Mouse (Mus musculus) limb, embryonic 15.5 days (tissue): Measurements from ENCODE around the gene BC005624. TPM values are rescaled to one million over a fixed set of nuclear protein-coding genes. Genes with fewer than 3 reads are reported as not detected.

Source experiments
- ATAC-seq: fragments of 200-750 bp; cut with Nextera tagmentation; 2 replicates; pipeline ENCODE4 v1.8.0; 2017; ENCODE audit warnings: low read depth, moderate TSS enrichment; ENCODE audit not compliant: insufficient number of reproducible peaks, low FRiP score, low TSS enrichment
- H3K27ac ChIP-seq: fragments of 300-500 bp; sonication (generic); 2 replicates; pipeline ENCODE4 v1.5.1; 2015; ENCODE audit warnings: moderate library complexity, mild to moderate bottlenecking, inconsistent platforms
- H3K27me3 ChIP-seq: fragments of 300-500 bp; sonication (generic); 2 replicates; pipeline ENCODE4 v1.6.1; 2015; ENCODE audit warnings: inconsistent platforms
- H3K36me3 ChIP-seq: fragments of 300-500 bp; sonication (generic); 2 replicates; pipeline ENCODE4 v1.6.1; 2015; ENCODE audit warnings: inconsistent platforms
- H3K4me1 ChIP-seq: fragments of 300-500 bp; sonication (generic); 2 replicates; pipeline ENCODE4 v1.6.1; 2015; ENCODE audit warnings: inconsistent platforms
- H3K4me2 ChIP-seq: fragments of 300-500 bp; sonication (generic); 2 replicates; pipeline ENCODE4 v1.6.1; 2015; ENCODE audit warnings: mild to moderate bottlenecking, inconsistent platforms
- H3K4me3 ChIP-seq: fragments of 300-500 bp; sonication (generic); 2 replicates; pipeline ENCODE4 v1.5.1; 2015; ENCODE audit warnings: mild to moderate bottlenecking, inconsistent platforms
- H3K9ac ChIP-seq: fragments of 300-500 bp; sonication (generic); 2 replicates; pipeline ENCODE4 v1.6.1; 2015; ENCODE audit warnings: inconsistent platforms
- H3K9me3 ChIP-seq: fragments of 300-500 bp; sonication (generic); 2 replicates; pipeline ENCODE4 v1.6.1; 2016; ENCODE audit warnings: inconsistent platforms
- WGBS: fragments of 180-500 bp; shearing (Covaris S2); methylation state at CpG from one replicate; pipeline ENCODE4 v1.1.7; 2015; 5-methylcytosine and 5-hydroxymethylcytosine counted together
- polyA plus RNA-seq: library from polyadenylated mRNA; unstranded; fragments of >200 nt; fragmentation: Nextera tagmentation; extraction: Ambion mirVana; gene quantifications from 2 replicates; pipeline ENCODE4 v1.2.1, GENCODE M21; 2015

BC005624 gene
- polyA plus RNA-seq, 1 experiment from 2014 or later: 53.5 TPM

- no peak overlapping the region for H3K4me2 ChIP-seq
- H3K27ac ChIP-seq: no peak overlapping the region
- peaks cover 68% of the 10 kb centered on the region for H3K36me3 ChIP-seq
- H3K9me3 ChIP-seq: no peaks in the 10 kb centered on the region
- no peak for ATAC-seq
- H3K4me3 ChIP-seq: no peak overlapping the region
- H3K4me1 ChIP-seq: peaks cover 7% of the 10 kb centered on the region; the same call in 1 of the 2 replicates
- no peak overlapping the region for H3K9ac ChIP-seq
- WGBS: 75% methylated on average over 5 of the region's 5 CpGs
- H3K27me3 ChIP-seq: no peaks in the 10 kb centered on the region
Observed at GRCm38 (mm10) chr2:31006434-31006833, 24.4 kb upstream of the BC005624 start.

- H3K4me2 ChIP-seq: no peak overlapping the region
- H3K27ac ChIP-seq: 0 out of 2 replicates have a peak overlapping the region, but pooled peaks have one; percentile 7
- H3K36me3 ChIP-seq: peaks cover 59% of the 10 kb centered on the region
- H3K27me3 ChIP-seq: no peaks in the 10 kb centered on the region
- no peak overlapping the region for H3K4me3 ChIP-seq
- H3K9ac ChIP-seq: no peak overlapping the region
- no peaks in the 10 kb centered on the region for H3K9me3 ChIP-seq
- ATAC-seq: no peak
- peaks cover 7% of the 10 kb centered on the region; the same call in 1 of the 2 replicates for H3K4me1 ChIP-seq
- 68% methylated on average over 2 of the region's 2 CpGs for WGBS
Observed at GRCm38 (mm10) chr2:31005453-31005852, 23.5 kb upstream of the BC005624 start.

- peaks cover 7% of the 10 kb centered on the region; the same call in 1 of the 2 replicates for H3K4me1 ChIP-seq
- H3K27me3 ChIP-seq: no peaks in the 10 kb centered on the region
- no peak overlapping the region for H3K4me2 ChIP-seq
- no peak overlapping the region for H3K27ac ChIP-seq
- H3K36me3 ChIP-seq: peaks cover 55% of the 10 kb centered on the region
- H3K9me3 ChIP-seq: no peaks in the 10 kb centered on the region
- no peak overlapping the region for H3K9ac ChIP-seq
- H3K4me3 ChIP-seq: no peak overlapping the region
- 91% methylated on average over 10 of the region's 10 CpGs for WGBS
- no peak for ATAC-seq
Observed at GRCm38 (mm10) chr2:31002857-31003256, 20.9 kb upstream of the BC005624 start.

GRCm38 (mm10) chr2:30998443-30999260 lies 16.7 kb upstream of the BC005624 start:
- Histone ChIP-seq H3K4me1 (0 out of 2 replicates have a peak, but pooled peaks cover 2% of the 10 kb centered on the region), H3K27ac (no peak overlapping the region), H3K36me3 (peaks cover 26% of the 10 kb centered on the region), H3K4me3 (no peak overlapping the region), H3K27me3 (no peaks in the 10 kb centered on the region), H3K9me3 (no peaks in the 10 kb centered on the region), H3K4me2 (no peak overlapping the region), H3K9ac (no peak overlapping the region)
- no peak for ATAC-seq
- WGBS: 49% methylated on average over 8 of the region's 8 CpGs

GRCm38 (mm10) chr2:30995432-30995996 lies 13.5 kb upstream of the BC005624 start:
- H3K4me1 ChIP-seq: 0 out of 2 replicates have a peak, but pooled peaks cover 2% of the 10 kb centered on the region
- no peak overlapping the region for H3K4me2 ChIP-seq
- 81% methylated on average over 11 of the region's 11 CpGs for WGBS
- peaks cover 8% of the 10 kb centered on the region for H3K36me3 ChIP-seq
- H3K9me3 ChIP-seq: no peaks in the 10 kb centered on the region
- no peak overlapping the region for H3K27ac ChIP-seq
- ATAC-seq: no peak
- no peak overlapping the region for H3K4me3 ChIP-seq
- no peak overlapping the region for H3K9ac ChIP-seq
- H3K27me3 ChIP-seq: no peaks in the 10 kb centered on the region

GRCm38 (mm10) chr2:30994853-30995252 lies 12.9 kb upstream of the BC005624 start:
- Histone ChIP-seq H3K36me3 (peaks cover 2% of the 10 kb centered on the region; the same call in 1 of the 2 replicates), H3K27ac (no peak overlapping the region), H3K9me3 (no peaks in the 10 kb centered on the region), H3K9ac (no peak overlapping the region), H3K4me2 (no peak overlapping the region), H3K4me1 (0 out of 2 replicates have a peak, but pooled peaks cover 2% of the 10 kb centered on the region), H3K27me3 (no peaks in the 10 kb centered on the region), H3K4me3 (no peak overlapping the region)
- 87% methylated on average over 4 of the region's 4 CpGs for WGBS
- ATAC-seq: no peak

GRCm38 (mm10) chr2:30990221-30990620 lies 8.2 kb upstream of the BC005624 start:
- 84% methylated on average over 9 of the region's 9 CpGs for WGBS
- Histone ChIP-seq H3K4me1 (peaks cover 6% of the 10 kb centered on the region), H3K36me3 (peaks cover 4% of the 10 kb centered on the region; the same call in 1 of the 2 replicates), H3K4me2 (no peak overlapping the region), H3K27me3 (no peaks in the 10 kb centered on the region), H3K9ac (no peak overlapping the region), H3K9me3 (no peaks in the 10 kb centered on the region), H3K4me3 (no peak overlapping the region), H3K27ac (no peak overlapping the region)
- ATAC-seq: no peak

GRCm38 (mm10) chr2:30985111-30986020 lies 3.4 kb upstream of the BC005624 start:
- Histone ChIP-seq H3K9me3 (no peaks in the 10 kb centered on the region), H3K27me3 (no peaks in the 10 kb centered on the region), H3K9ac (no peak overlapping the region), H3K27ac (no peak overlapping the region), H3K4me3 (no peak overlapping the region), H3K36me3 (peaks cover 5% of the 10 kb centered on the region), H3K4me2 (no peak overlapping the region), H3K4me1 (peaks cover 24% of the 10 kb centered on the region)
- 21% methylated on average over 17 of the region's 17 CpGs for WGBS
- no peak for ATAC-seq

- no peak for ATAC-seq
- Histone ChIP-seq H3K4me3 (peak overlapping the region; percentile 75), H3K27ac (peak overlapping the region; percentile 71; the same call in 1 of the 2 replicates), H3K9me3 (no peaks in the 10 kb centered on the region), H3K36me3 (peaks cover 26% of the 10 kb centered on the region), H3K4me1 (peaks cover 24% of the 10 kb centered on the region), H3K27me3 (no peaks in the 10 kb centered on the region), H3K4me2 (peak overlapping the region; percentile 88), H3K9ac (0 out of 2 replicates have a peak overlapping the region, but pooled peaks have one; percentile 74)
- 37% methylated on average over 7 of the region's 7 CpGs for WGBS
Observed at GRCm38 (mm10) chr2:30983024-30983423, 1.0 kb upstream of the BC005624 start.

- Histone ChIP-seq H3K4me2 (peak within 1 kb of the TSS; percentile 88), H3K4me3 (peak within 1 kb of the TSS; percentile 93), H3K27ac (peak within 1 kb of the TSS; percentile 74), H3K9me3 (no peaks in the 10 kb centered on the region), H3K36me3 (peaks cover 41% of the 10 kb centered on the region), H3K4me1 (peaks cover 19% of the 10 kb centered on the region), H3K9ac (peak within 1 kb of the TSS; percentile 86), H3K27me3 (no peaks in the 10 kb centered on the region)
- WGBS: 2% methylated on average over 59 of the region's 59 CpGs
- ATAC-seq: peak; percentile 91
Observed at GRCm38 (mm10) chr2:30967352-30968327, 14.4 kb downstream of the BC005624 start, which contains the start of gene Tor1a. TSS of gene Tor1a (minus strand) at chr2:30967933.
